In the genomic region with DNA sequence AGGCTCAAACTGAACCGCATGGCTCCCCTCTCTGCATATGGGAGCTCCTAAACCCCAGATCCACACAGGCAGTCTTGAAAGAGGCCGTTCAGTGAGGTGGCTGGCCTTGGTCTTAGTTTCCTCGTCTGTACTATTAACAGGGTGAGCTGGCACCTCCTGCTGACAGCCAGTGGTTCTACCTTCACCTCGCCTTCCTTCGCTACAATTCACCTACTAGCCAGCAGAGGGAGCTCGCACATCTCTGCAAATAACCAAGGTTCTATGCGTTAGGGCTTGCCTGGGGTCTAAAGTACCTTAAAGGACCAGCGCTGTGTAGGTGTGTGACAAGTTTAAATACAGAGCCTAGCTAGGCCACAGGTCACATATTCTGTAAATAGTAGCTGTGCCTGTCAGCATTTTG, we compare ENCODE assay signal across 8 mouse cellular contexts. TPM values are rescaled to one million over a fixed set of nuclear protein-coding genes. Genes with fewer than 3 reads are reported as not detected.
A peak's percentile ranks its signal among the peaks of the same experiment; 100 is the strongest.
DNase-seq lines count a peak whose midpoint lies in the region; ATAC-seq and TF ChIP-seq lines count a peak whose summit lies in the region.

No protein-coding gene starts in this region.

- peaks cover 11% of the 10 kb centered on the region for H3K4me1 ChIP-seq in embryonic facial prominence, embryonic 10.5 days
- peaks cover 6% of the 10 kb centered on the region; the same call in 1 of the 2 replicates for H3K4me1 ChIP-seq in kidney, adult 2 months (ENCODE audit: control insufficient read depth, insufficient read depth, low read length)
- peaks cover 3% of the 10 kb centered on the region; the same call in 1 of the 2 replicates for H3K4me1 ChIP-seq in limb, embryonic 11.5 days (ENCODE audit: control insufficient read depth, insufficient read depth, low read length)
- H3K4me1 ChIP-seq in midbrain, embryonic 14.5 days (ENCODE audit: control insufficient read depth, insufficient read depth, low read length): peaks cover 6% of the 10 kb centered on the region; the same call in 1 of the 2 replicates

- peaks cover 7% of the 10 kb centered on the region; the same call in 1 of the 2 replicates for H3K27me3 ChIP-seq in embryonic facial prominence, embryonic 10.5 days (replicated peaks; ENCODE audit: low read depth, poor library complexity, severe bottlenecking)
- H3K27me3 ChIP-seq in kidney, adult 2 months (replicated peaks; ENCODE audit: control insufficient read depth, insufficient read depth, low read length): no peaks in the 10 kb centered on the region
- no peaks in the 10 kb centered on the region for H3K27me3 ChIP-seq in limb, embryonic 11.5 days (ENCODE audit: control insufficient read depth, insufficient read depth, low read length)
- no peaks in the 10 kb centered on the region for H3K27me3 ChIP-seq in midbrain, embryonic 14.5 days (ENCODE audit: control insufficient read depth, insufficient read depth, low read length)

- no peak overlapping the region; the same call in 1 of the 2 replicates for H3K27ac ChIP-seq in embryonic facial prominence, embryonic 10.5 days (replicated peaks)
- H3K27ac ChIP-seq in kidney, adult 2 months (ENCODE audit: insufficient read depth, low read depth, low read length): no peak overlapping the region
- no peak overlapping the region for H3K27ac ChIP-seq in limb, embryonic 11.5 days (replicated peaks; ENCODE audit: low read depth, low read length)
- H3K27ac ChIP-seq in midbrain, embryonic 14.5 days (replicated peaks; ENCODE audit: low read depth, low read length): no peak overlapping the region

- H3K4me3 ChIP-seq in embryonic facial prominence, embryonic 10.5 days: no peak overlapping the region
- no peak overlapping the region for H3K4me3 ChIP-seq in kidney, adult 2 months (ENCODE audit: insufficient read depth, low read depth, low read length)
- no peak overlapping the region for H3K4me3 ChIP-seq in limb, embryonic 11.5 days (ENCODE audit: low read depth, low read length)
- no peak overlapping the region for H3K4me3 ChIP-seq in midbrain, embryonic 14.5 days (replicated peaks; ENCODE audit: low read depth, low read length)

- H3K4me2 ChIP-seq in limb, embryonic 11.5 days (ENCODE audit: low read depth, severe bottlenecking): no peak overlapping the region
- no peak overlapping the region for H3K4me2 ChIP-seq in midbrain, embryonic 14.5 days (ENCODE audit: low read length)

- peak; percentile 70 for DNase-seq in 3134 (ENCODE audit: extremely low read depth, insufficient read length, low spot score)
- peak; percentile 88 for DNase-seq in adrenal gland, postnatal 10 days
- DNase-seq in embryonic facial prominence, embryonic 10.5 days (ENCODE audit: low spot score): peak; percentile 88
- peak; percentile 85 to 92 for DNase-seq in heart, adult 18-20 months
- DNase-seq in kidney, adult 2 months: peak; percentile 93
- DNase-seq in limb, embryonic 11.5 days (ENCODE audit: low spot score): peak; percentile 91
- DNase-seq in midbrain, embryonic 14.5 days: peak; percentile 93
- DNase-seq in spleen, adult 12 weeks (ENCODE audit: low spot score): peak; percentile 62

- H3K36me3 ChIP-seq in embryonic facial prominence, embryonic 10.5 days (replicated peaks): no peaks in the 10 kb centered on the region
- H3K36me3 ChIP-seq in kidney, adult 2 months (ENCODE audit: control insufficient read depth, insufficient read depth, low read length): no peaks in the 10 kb centered on the region
- H3K36me3 ChIP-seq in limb, embryonic 11.5 days (ENCODE audit: control insufficient read depth, insufficient read depth, low read length): no peaks in the 10 kb centered on the region
- no peaks in the 10 kb centered on the region for H3K36me3 ChIP-seq in midbrain, embryonic 14.5 days (ENCODE audit: control insufficient read depth, insufficient read depth, low read length)

- H3K9me3 ChIP-seq in embryonic facial prominence, embryonic 10.5 days: no peaks in the 10 kb centered on the region
- H3K9me3 ChIP-seq in limb, embryonic 11.5 days (ENCODE audit: control insufficient read depth, low read length): no peaks in the 10 kb centered on the region
- H3K9me3 ChIP-seq in midbrain, embryonic 14.5 days (ENCODE audit: control insufficient read depth, low read length): no peaks in the 10 kb centered on the region

- TF ChIP-seq CTCF in kidney, adult 2 months (conservative IDR thresholded peaks at IDR 0.05; ENCODE audit: insufficient read depth, insufficient read length, low read depth, low read length): peak; percentile 100; the same call in 1 of the 2 replicates

- H3K9ac ChIP-seq in limb, embryonic 11.5 days (ENCODE audit: low read length): no peak overlapping the region
- H3K9ac ChIP-seq in midbrain, embryonic 14.5 days (replicated peaks; ENCODE audit: low read length): no peak overlapping the region

- peak; percentile 40; the same call in 1 of the 2 replicates for ATAC-seq in limb, embryonic 11.5 days (ENCODE audit: insufficient number of reproducible peaks, low FRiP score, low TSS enrichment, low read depth)
- peak; percentile 19; the same call in 1 of the 2 replicates for ATAC-seq in midbrain, embryonic 14.5 days (ENCODE audit: low FRiP score, low TSS enrichment)

- 5% methylated on average over 8 of the region's 8 CpGs for WGBS in embryonic facial prominence, embryonic 10.5 days
- WGBS in kidney, adult 2 months: 5% methylated on average over 8 of the region's 8 CpGs
- WGBS in limb, embryonic 11.5 days: 5% methylated on average over 8 of the region's 8 CpGs
- WGBS in midbrain, embryonic 14.5 days: 4% methylated on average over 8 of the region's 8 CpGs

- TF ChIP-seq POLR2A in kidney, adult 2 months (IDR thresholded peaks at IDR 0.05; ENCODE audit: low read depth, low read length): no peak

RNA-seq across cellular contexts. Expression of a gene that starts 9.9 kb away (rescaled TPM):
- not detected for total RNA-seq in adrenal gland, postnatal 10 days (2021)
- not detected in 2 replicates for polyA plus RNA-seq in embryonic facial prominence, embryonic 10.5 days (2016; fragmentation: Nextera tagmentation; extraction: Ambion mirVana)
- not detected for total RNA-seq in heart, adult 18-20 months (2021)
- 0.72 TPM in 2 replicates for polyA plus RNA-seq in kidney, adult 2 months (2012; rRNA removed)
- polyA plus RNA-seq in limb, embryonic 11.5 days (2014; fragmentation: Nextera tagmentation; extraction: Ambion mirVana): not detected in 2 replicates
- polyA plus RNA-seq in midbrain, embryonic 14.5 days (2014; fragmentation: Nextera tagmentation; extraction: Ambion mirVana): not detected in 2 replicates

RNA-seq across cellular contexts. Expression of a gene that starts 28.5 kb away (rescaled TPM):
- total RNA-seq in adrenal gland, postnatal 10 days (2021): 10 to 100 TPM; 30.1 to 32.3 TPM
- 208 and 219 TPM in 2 replicates for polyA plus RNA-seq in embryonic facial prominence, embryonic 10.5 days (2016; fragmentation: Nextera tagmentation; extraction: Ambion mirVana)
- 10 to 100 TPM; 51.3 to 56.7 TPM for total RNA-seq in heart, adult 18-20 months (2021)
- polyA plus RNA-seq in kidney, adult 2 months (2012; rRNA removed): 172 and 198 TPM in 2 replicates
- polyA plus RNA-seq in limb, embryonic 11.5 days (2014; fragmentation: Nextera tagmentation; extraction: Ambion mirVana): 211 and 220 TPM in 2 replicates
- polyA plus RNA-seq in midbrain, embryonic 14.5 days (2014; fragmentation: Nextera tagmentation; extraction: Ambion mirVana): 245 and 277 TPM in 2 replicates
